Comparison of ENCODE assay signal across 39 mouse cellular contexts in genomic region chr11:77713736-77714135, GRCm38 (mm10). TPM values are rescaled to one million over a fixed set of nuclear protein-coding genes. Genes with fewer than 3 reads are reported as not detected.
"Had no signal": no experiment of that assay in that cellular context is flagged by ENCODE, and none has a peak within 500 bp of the region (broad histone marks: within the 10 kb centered on the region; RNA-seq: fewer than 3 reads in every experiment).

No protein-coding gene starts in this region.

- H3K4me1 ChIP-seq: heart, embryonic 10.5 days; hindbrain, embryonic 10.5 days; hindbrain, embryonic 13.5 days; hindbrain, embryonic 15.5 days; kidney, embryonic 15.5 days; limb, embryonic 10.5 days; limb, embryonic 12.5 days; liver, embryonic 12.5 days had no signal

- H3K4me2 ChIP-seq: heart, embryonic 12.5 days; hindbrain, embryonic 13.5 days; hindbrain, embryonic 15.5 days; kidney, embryonic 15.5 days; limb, embryonic 12.5 days; liver, embryonic 12.5 days had no signal

- ATAC-seq: hindbrain, postnatal 0 days; intestine, embryonic 16.5 days; liver, embryonic 12.5 days had no signal

- H3K9ac ChIP-seq: heart, embryonic 12.5 days; hindbrain, embryonic 13.5 days; hindbrain, embryonic 15.5 days; kidney, embryonic 15.5 days; limb, embryonic 12.5 days; liver, embryonic 12.5 days; liver, embryonic 14.5 days had no signal

- H3K9me3 ChIP-seq: heart, embryonic 10.5 days; heart, embryonic 12.5 days; hindbrain, embryonic 10.5 days; hindbrain, embryonic 13.5 days; hindbrain, embryonic 15.5 days; kidney, embryonic 15.5 days; limb, embryonic 10.5 days; limb, embryonic 12.5 days; liver, embryonic 12.5 days had no signal

- DNase-seq: gastrocnemius, adult 2 months; gastrocnemius, postnatal 10 days; gastrocnemius, postnatal 25 days; heart, adult 18-20 months; heart, postnatal 10 days; heart, postnatal 4 days; kidney, adult 11 months; kidney, postnatal 14 days; layer of hippocampus, adult 9-11 months; layer of hippocampus, postnatal 36 days; liver had no signal

- H3K27ac ChIP-seq: gastrocnemius, adult 2 months; heart, embryonic 10.5 days; hindbrain, embryonic 10.5 days; hindbrain, embryonic 13.5 days; hindbrain, embryonic 15.5 days; hindbrain, postnatal 0 days; kidney, embryonic 15.5 days; limb, embryonic 10.5 days; limb, embryonic 12.5 days; liver, embryonic 12.5 days; liver, embryonic 14.5 days had no signal

- H3K4me3 ChIP-seq: gastrocnemius, adult 2 months; heart, embryonic 10.5 days; heart, embryonic 12.5 days; hindbrain, embryonic 10.5 days; hindbrain, embryonic 13.5 days; hindbrain, embryonic 15.5 days; kidney, embryonic 15.5 days; limb, embryonic 10.5 days; limb, embryonic 12.5 days; liver, embryonic 12.5 days had no signal

- H3K27me3 ChIP-seq: heart, embryonic 12.5 days; hindbrain, embryonic 13.5 days; hindbrain, embryonic 15.5 days; kidney, embryonic 15.5 days; limb, embryonic 12.5 days; liver, embryonic 12.5 days had no signal

RNA-seq across cellular contexts. Expression of gene Cryba1, which starts 11.3 kb away (rescaled TPM):
- total RNA-seq: gastrocnemius, adult 2 months; gastrocnemius, postnatal 10 days; gastrocnemius, postnatal 25 days; gastrocnemius, postnatal 4 days; granulocyte monocyte progenitor cell, adult 5-6 weeks; heart, adult 18-20 months; heart, adult 8-10 months; heart, postnatal 10 days; heart, postnatal 25 days; heart, postnatal 4 days; hindbrain, postnatal 0 days; layer of hippocampus, adult 18-20 months; layer of hippocampus, adult 8-10 months; layer of hippocampus, postnatal 14 days; layer of hippocampus, postnatal 36 days; left cerebral cortex, adult 18-20 months; left cerebral cortex, adult 8-10 months; left cerebral cortex, postnatal 14 days; left cerebral cortex, postnatal 36 days had no signal
- polyA plus RNA-seq: heart, embryonic 10.5 days; heart, embryonic 12.5 days; heart, embryonic 14.5 days; heart, embryonic 16.5 days; intestine, embryonic 16.5 days; kidney, embryonic 15.5 days; large intestine, adult 2 months; limb, embryonic 10.5 days; limb, embryonic 12.5 days; limb, embryonic 14.5 days; liver, embryonic 12.5 days; liver, embryonic 14.5 days; liver, embryonic 16.5 days had no signal
